ENCODE assay signal across 8 mouse cellular contexts in the genomic region with DNA sequence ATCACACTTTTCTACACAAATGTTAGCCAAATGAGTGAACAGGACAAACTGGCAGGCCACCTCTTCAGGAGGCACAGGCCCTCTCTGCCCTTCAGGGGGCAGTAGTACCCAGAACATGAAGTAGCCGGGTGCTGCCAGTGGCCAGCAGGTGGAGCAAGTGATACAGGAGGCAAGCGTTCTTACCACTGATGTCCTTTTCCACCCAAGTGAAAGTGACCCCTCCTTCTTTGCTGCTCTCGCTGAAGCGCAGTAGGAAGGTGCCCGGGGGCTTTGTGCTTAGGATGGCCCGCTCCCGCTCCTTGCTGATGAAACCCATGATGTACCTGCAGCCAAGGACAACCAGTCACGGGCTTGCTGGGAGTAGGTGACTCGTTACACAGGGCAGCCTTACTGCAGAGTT. TPM values are rescaled to one million over a fixed set of nuclear protein-coding genes. Genes with fewer than 3 reads are reported as not detected.
DNase-seq lines count a peak whose midpoint lies in the region; ATAC-seq and TF ChIP-seq lines count a peak whose summit lies in the region.

No protein-coding gene starts in this region.

- 0 out of 2 replicates have a peak, but pooled peaks have one; percentile 40 for ATAC-seq in heart, embryonic 14.5 days (ENCODE audit: insufficient number of reproducible peaks, insufficient read depth, low FRiP score, low read depth)
- peak; percentile 59 for ATAC-seq in liver, embryonic 16.5 days (ENCODE audit: low read depth)

- 8% methylated on average over 9 of the region's 9 CpGs for WGBS in forebrain, embryonic 10.5 days
- WGBS in heart, embryonic 14.5 days: 10% methylated on average over 9 of the region's 9 CpGs
- WGBS in liver, embryonic 16.5 days (ENCODE audit: insufficient replicate concordance): 15% methylated on average over 9 of the region's 9 CpGs

- H3K27me3 ChIP-seq in ES-Bruce4 (ENCODE audit: control insufficient read depth, insufficient read depth, low read length, poor library complexity, severe bottlenecking): no peaks in the 10 kb centered on the region
- H3K27me3 ChIP-seq in forebrain, embryonic 10.5 days (ENCODE audit: poor library complexity, severe bottlenecking): no peaks in the 10 kb centered on the region
- H3K27me3 ChIP-seq in heart, embryonic 14.5 days (ENCODE audit: control insufficient read depth, insufficient read depth, low read length): no peaks in the 10 kb centered on the region
- no peaks in the 10 kb centered on the region for H3K27me3 ChIP-seq in liver, embryonic 16.5 days (ENCODE audit: control insufficient read depth, insufficient read depth, low read depth, low read length)

- H3K4me3 ChIP-seq in ES-Bruce4 (ENCODE audit: low read depth, low read length): no peak overlapping the region
- peak overlapping the region; percentile 19; the same call in 1 of the 2 replicates for H3K4me3 ChIP-seq in forebrain, embryonic 10.5 days
- H3K4me3 ChIP-seq in heart, embryonic 14.5 days (ENCODE audit: control insufficient read depth in 1 of 2, insufficient read depth in 1 of 2, low read depth in 1 of 2, low read length in 2 of 2): no peak overlapping the region
- 0 out of 2 replicates have a peak overlapping the region, but pooled peaks have one; percentile 9 for H3K4me3 ChIP-seq in liver, embryonic 16.5 days (ENCODE audit: low read depth, low read length)

- H3K36me3 ChIP-seq in ES-Bruce4 (ENCODE audit: control insufficient read depth, insufficient read depth, low read length, poor library complexity, severe bottlenecking): peaks cover 24% of the 10 kb centered on the region
- no peaks in the 10 kb centered on the region for H3K36me3 ChIP-seq in forebrain, embryonic 10.5 days (replicated peaks)
- H3K36me3 ChIP-seq in heart, embryonic 14.5 days (ENCODE audit: control insufficient read depth, insufficient read depth, low read length): peaks cover 85% of the 10 kb centered on the region
- peaks cover 6% of the 10 kb centered on the region; the same call in 1 of the 2 replicates for H3K36me3 ChIP-seq in liver, embryonic 16.5 days (ENCODE audit: control insufficient read depth, insufficient read depth)

- 0 out of 2 replicates have a peak overlapping the region, but pooled peaks have one; percentile 6 for H3K4me2 ChIP-seq in heart, embryonic 14.5 days (ENCODE audit: low read length)
- H3K4me2 ChIP-seq in liver, embryonic 16.5 days (ENCODE audit: low read depth, low read length): peak overlapping the region; percentile 35

- H3K27ac ChIP-seq in ES-Bruce4 (ENCODE audit: insufficient read depth, low read length): no peak overlapping the region
- no peak overlapping the region for H3K27ac ChIP-seq in forebrain, embryonic 10.5 days
- H3K27ac ChIP-seq in heart, embryonic 14.5 days (replicated peaks in 1 of 2; ENCODE audit: control insufficient read depth in 1 of 2, insufficient read depth in 1 of 2, low read depth in 2 of 2, low read length in 2 of 2): 0 out of 4 replicates have a peak overlapping the region, but pooled peaks of 1 of the 2 experiments have one; percentile 12
- H3K27ac ChIP-seq in liver, embryonic 16.5 days (ENCODE audit: low read length): no peak overlapping the region

- TF ChIP-seq EP300 in ES-Bruce4 (IDR thresholded peaks at IDR 0.05; ENCODE audit: insufficient read depth, low read depth, low read length): peak; percentile 50; the same call in 1 of the 2 replicates

- no peaks in the 10 kb centered on the region for H3K4me1 ChIP-seq in ES-Bruce4 (ENCODE audit: control insufficient read depth, insufficient read depth, low read length)
- H3K4me1 ChIP-seq in forebrain, embryonic 10.5 days: peaks cover 19% of the 10 kb centered on the region
- peaks cover 4 to 21% of the 10 kb centered on the region in 2 experiments; a peak in 3 of 4 replicates for H3K4me1 ChIP-seq in heart, embryonic 14.5 days (ENCODE audit: control insufficient read depth in 2 of 2, insufficient read depth in 2 of 2, low read length in 2 of 2)
- H3K4me1 ChIP-seq in liver, embryonic 16.5 days (ENCODE audit: control insufficient read depth, low read depth, low read length): peaks cover 36% of the 10 kb centered on the region

- TF ChIP-seq CTCF in ES-Bruce4 (IDR thresholded peaks at IDR 0.05; ENCODE audit: low read depth, low read length): peak; percentile 100

- TF ChIP-seq POLR2A in ES-Bruce4 (IDR thresholded peaks at IDR 0.05; ENCODE audit: insufficient read depth, low read length): no peak

- peak; percentile 36 for DNase-seq in brain, embryonic 18.5 days (ENCODE audit: low read depth, low spot score)
- DNase-seq in forebrain, embryonic 10.5 days (ENCODE audit: extremely low spot score, low spot score): peak; percentile 80
- DNase-seq in kidney, postnatal 36 days: peak; percentile 89 to 95
- peak; percentile 71 for DNase-seq in ovary, postnatal 10 days (ENCODE audit: low spot score)
- DNase-seq in thymus, postnatal 0 days (ENCODE audit: low spot score): peak; percentile 93

- no peak overlapping the region for H3K9ac ChIP-seq in ES-Bruce4 (ENCODE audit: low read depth, poor library complexity, severe bottlenecking)
- peak overlapping the region; percentile 2; the same call in 1 of the 2 replicates for H3K9ac ChIP-seq in heart, embryonic 14.5 days (ENCODE audit: low read length)
- no peak overlapping the region for H3K9ac ChIP-seq in liver, embryonic 16.5 days (ENCODE audit: low read depth, low read length)

- no peaks in the 10 kb centered on the region for H3K9me3 ChIP-seq in ES-Bruce4 (replicated peaks; ENCODE audit: control insufficient read depth, insufficient read depth, low read length, poor library complexity, severe bottlenecking)
- H3K9me3 ChIP-seq in forebrain, embryonic 10.5 days: no peaks in the 10 kb centered on the region
- no peaks in the 10 kb centered on the region for H3K9me3 ChIP-seq in heart, embryonic 14.5 days (ENCODE audit: control insufficient read depth, low read length)
- H3K9me3 ChIP-seq in liver, embryonic 16.5 days (replicated peaks; ENCODE audit: control insufficient read depth, low read length): no peaks in the 10 kb centered on the region

RNA-seq across cellular contexts. Expression of a gene that starts 34.3 kb away (rescaled TPM):
- 3.6 and 4.4 TPM in 2 replicates for polyA plus RNA-seq in ES-Bruce4 (2011; ENCODE audit: insufficient read depth, insufficient read length, low read depth, missing spikeins)
- polyA plus RNA-seq in forebrain, embryonic 10.5 days (2016; fragmentation: Nextera tagmentation; extraction: Ambion mirVana): 1.7 TPM in 2 replicates
- 5.6 and 6.4 TPM in 2 replicates for polyA plus RNA-seq in heart, embryonic 14.5 days (2014; fragmentation: Nextera tagmentation; extraction: Ambion mirVana)
- 8.1 and 8.3 TPM in 2 replicates for polyA plus RNA-seq in liver, embryonic 16.5 days (2015; fragmentation: Nextera tagmentation; extraction: Ambion mirVana)
- 61.2 and 62.7 TPM in 2 replicates for polyA plus RNA-seq in thymus, postnatal 0 days (2015; fragmentation: Nextera tagmentation; extraction: Ambion mirVana)

RNA-seq across cellular contexts. Expression of a gene that starts 43.0 kb away (rescaled TPM):
- polyA plus RNA-seq in ES-Bruce4 (2011; ENCODE audit: insufficient read depth, insufficient read length, low read depth, missing spikeins): 7.3 and 7.6 TPM in 2 replicates
- polyA plus RNA-seq in forebrain, embryonic 10.5 days (2016; fragmentation: Nextera tagmentation; extraction: Ambion mirVana): 14.9 and 16.2 TPM in 2 replicates
- polyA plus RNA-seq in heart, embryonic 14.5 days (2014; fragmentation: Nextera tagmentation; extraction: Ambion mirVana): 28.8 and 31.4 TPM in 2 replicates
- 21.8 and 22.6 TPM in 2 replicates for polyA plus RNA-seq in liver, embryonic 16.5 days (2015; fragmentation: Nextera tagmentation; extraction: Ambion mirVana)
- 99.6 and 105 TPM in 2 replicates for polyA plus RNA-seq in thymus, postnatal 0 days (2015; fragmentation: Nextera tagmentation; extraction: Ambion mirVana)

RNA-seq across cellular contexts. Expression of a gene that starts 45.9 kb away (rescaled TPM):
- 31.2 and 39.8 TPM in 2 replicates for polyA plus RNA-seq in ES-Bruce4 (2011; ENCODE audit: insufficient read depth, insufficient read length, low read depth, missing spikeins)
- 15.0 and 15.6 TPM in 2 replicates for polyA plus RNA-seq in forebrain, embryonic 10.5 days (2016; fragmentation: Nextera tagmentation; extraction: Ambion mirVana)
- polyA plus RNA-seq in heart, embryonic 14.5 days (2014; fragmentation: Nextera tagmentation; extraction: Ambion mirVana): 51.8 and 53.3 TPM in 2 replicates
- polyA plus RNA-seq in liver, embryonic 16.5 days (2015; fragmentation: Nextera tagmentation; extraction: Ambion mirVana): 32.8 and 39.2 TPM in 2 replicates
- polyA plus RNA-seq in thymus, postnatal 0 days (2015; fragmentation: Nextera tagmentation; extraction: Ambion mirVana): 79.7 and 84.2 TPM in 2 replicates

Comparison
In these comparisons a context has a peak if more than half of its experiments do, and no peak if none do; other contexts are left out.
1. H3K4me3 ChIP-seq: peak in forebrain, embryonic 10.5 days (single experiment) and liver, embryonic 16.5 days (single experiment); none in ES-Bruce4 (single experiment) and heart, embryonic 14.5 days (0 of 2).
2. DNase-seq: peak in every context shown above with its lines; median percentile 93 in thymus, postnatal 0 days; 92 in kidney, postnatal 36 days; 80 in forebrain, embryonic 10.5 days; 71 in ovary, postnatal 10 days; 36 in brain, embryonic 18.5 days.